Mouse (Mus musculus): ENCODE results near the gene Klhl12. TPM values are rescaled to one million over a fixed set of nuclear protein-coding genes. Genes with fewer than 3 reads are reported as not detected.
A peak's percentile ranks its signal among the peaks of the same experiment; 100 is the strongest.
"Not testable (repeated sequence)": the region's sequence is repeated elsewhere in the genome, so short reads cannot be mapped to it uniquely, and the experiment has no call there.

Klhl12 gene
- polyA plus RNA-seq, 1 experiment from 2014 or later, result 37.6 TPM

- no peaks in the 10 kb centered on the region for H3K36me3 ChIP-seq (ENCODE audit: control insufficient read depth, insufficient read depth, low read length)
- H3K27me3 ChIP-seq (ENCODE audit: control insufficient read depth, insufficient read depth, low read depth, low read length), result no peaks in the 10 kb centered on the region
- 81% methylated on average over 6 of the region's 6 CpGs for WGBS
- no peaks in the 10 kb centered on the region for H3K9me3 ChIP-seq (replicated peaks; ENCODE audit: control insufficient read depth, low read length, poor library complexity, severe bottlenecking)
- no peak overlapping the region for H3K4me2 ChIP-seq (ENCODE audit: low read length)
- H3K4me3 ChIP-seq (ENCODE audit: low read depth, low read length), result no peak overlapping the region
- no peaks in the 10 kb centered on the region for H3K4me1 ChIP-seq (ENCODE audit: control insufficient read depth, insufficient read depth, low read length)
- no peak overlapping the region for H3K27ac ChIP-seq (ENCODE audit: low read length)
- no peak overlapping the region for H3K9ac ChIP-seq (ENCODE audit: low read depth, low read length)
- ATAC-seq, result no peak
Measured at GRCm38 (mm10) chr1:134526752-134527151, 71.4 kb downstream of the Klhl12 start.

- no peak overlapping the region for H3K27ac ChIP-seq (ENCODE audit: low read length)
- no peaks in the 10 kb centered on the region for H3K9me3 ChIP-seq (replicated peaks; ENCODE audit: control insufficient read depth, low read length, poor library complexity, severe bottlenecking)
- no peak overlapping the region for H3K4me2 ChIP-seq (ENCODE audit: low read length)
- H3K27me3 ChIP-seq (ENCODE audit: control insufficient read depth, insufficient read depth, low read depth, low read length), result no peaks in the 10 kb centered on the region
- no peak overlapping the region for H3K4me3 ChIP-seq (ENCODE audit: low read depth, low read length)
- no peaks in the 10 kb centered on the region for H3K4me1 ChIP-seq (ENCODE audit: control insufficient read depth, insufficient read depth, low read length)
- no peaks in the 10 kb centered on the region for H3K36me3 ChIP-seq (ENCODE audit: control insufficient read depth, insufficient read depth, low read length)
- ATAC-seq, result peak; percentile 71; the same call in 1 of the 2 replicates
- no peak overlapping the region for H3K9ac ChIP-seq (ENCODE audit: low read depth, low read length)
- 80% methylated on average over 6 of the region's 6 CpGs for WGBS
Measured at GRCm38 (mm10) chr1:134530618-134531017, 75.3 kb downstream of the Klhl12 start.

- 92% methylated on average over 10 of the region's 10 CpGs for WGBS
- H3K4me3 ChIP-seq (ENCODE audit: low read depth, low read length); H3K36me3 ChIP-seq (ENCODE audit: control insufficient read depth, insufficient read depth, low read length); H3K27me3 ChIP-seq (ENCODE audit: control insufficient read depth, insufficient read depth, low read depth, low read length); H3K9me3 ChIP-seq (replicated peaks; ENCODE audit: control insufficient read depth, low read length, poor library complexity, severe bottlenecking); H3K4me1 ChIP-seq (ENCODE audit: control insufficient read depth, insufficient read depth, low read length); ATAC-seq; H3K9ac ChIP-seq (ENCODE audit: low read depth, low read length); H3K4me2 ChIP-seq (ENCODE audit: low read length); H3K27ac ChIP-seq (ENCODE audit: low read length): not testable (repeated sequence)
Measured at GRCm38 (mm10) chr1:134533710-134534109, 78.4 kb downstream of the Klhl12 start.

- H3K4me3 ChIP-seq (ENCODE audit: low read depth, low read length), result no peak overlapping the region
- H3K4me2 ChIP-seq (ENCODE audit: low read length), result no peak overlapping the region
- ATAC-seq, result no peak
- no peak overlapping the region for H3K27ac ChIP-seq (ENCODE audit: low read length)
- no peaks in the 10 kb centered on the region for H3K4me1 ChIP-seq (ENCODE audit: control insufficient read depth, insufficient read depth, low read length)
- no peak overlapping the region for H3K9ac ChIP-seq (ENCODE audit: low read depth, low read length)
- WGBS, result 97% methylated on average over 1 of the region's 1 CpGs
- no peaks in the 10 kb centered on the region for H3K9me3 ChIP-seq (replicated peaks; ENCODE audit: control insufficient read depth, low read length, poor library complexity, severe bottlenecking)
- no peaks in the 10 kb centered on the region for H3K36me3 ChIP-seq (ENCODE audit: control insufficient read depth, insufficient read depth, low read length)
- H3K27me3 ChIP-seq (ENCODE audit: control insufficient read depth, insufficient read depth, low read depth, low read length), result no peaks in the 10 kb centered on the region
Measured at GRCm38 (mm10) chr1:134535054-134535453, 79.7 kb downstream of the Klhl12 start.

GRCm38 (mm10) chr1:134535513-134535912 lies 80.2 kb downstream of the Klhl12 start:
- no peaks in the 10 kb centered on the region for H3K4me1 ChIP-seq (ENCODE audit: control insufficient read depth, insufficient read depth, low read length)
- no peak overlapping the region for H3K4me3 ChIP-seq (ENCODE audit: low read depth, low read length)
- H3K9ac ChIP-seq (ENCODE audit: low read depth, low read length), result no peak overlapping the region
- H3K27me3 ChIP-seq (ENCODE audit: control insufficient read depth, insufficient read depth, low read depth, low read length), result no peaks in the 10 kb centered on the region
- no peak overlapping the region for H3K4me2 ChIP-seq (ENCODE audit: low read length)
- no peaks in the 10 kb centered on the region for H3K9me3 ChIP-seq (replicated peaks; ENCODE audit: control insufficient read depth, low read length, poor library complexity, severe bottlenecking)
- no peak overlapping the region for H3K27ac ChIP-seq (ENCODE audit: low read length)
- WGBS, result 83% methylated on average over 3 of the region's 3 CpGs
- no peaks in the 10 kb centered on the region for H3K36me3 ChIP-seq (ENCODE audit: control insufficient read depth, insufficient read depth, low read length)
- no peak for ATAC-seq

- no peak overlapping the region for H3K4me2 ChIP-seq (ENCODE audit: low read length)
- H3K27me3 ChIP-seq (ENCODE audit: control insufficient read depth, insufficient read depth, low read depth, low read length), result no peaks in the 10 kb centered on the region
- no peak overlapping the region for H3K4me3 ChIP-seq (ENCODE audit: low read depth, low read length)
- H3K4me1 ChIP-seq (ENCODE audit: control insufficient read depth, insufficient read depth, low read length), result no peaks in the 10 kb centered on the region
- 91% methylated on average over 10 of the region's 10 CpGs for WGBS
- no peak overlapping the region for H3K27ac ChIP-seq (ENCODE audit: low read length)
- H3K9me3 ChIP-seq (replicated peaks; ENCODE audit: control insufficient read depth, low read length, poor library complexity, severe bottlenecking), result no peaks in the 10 kb centered on the region; the same call in 1 of the 2 replicates
- no peak overlapping the region for H3K9ac ChIP-seq (ENCODE audit: low read depth, low read length)
- no peaks in the 10 kb centered on the region for H3K36me3 ChIP-seq (ENCODE audit: control insufficient read depth, insufficient read depth, low read length)
- ATAC-seq, result no peak
Measured at GRCm38 (mm10) chr1:134540610-134541009, 85.3 kb downstream of the Klhl12 start.

Other genes starting within 250 kb of the Klhl12 start
- 18.0 and 26.6 TPM in 2 replicates for gene Adora1, start 220.1 kb upstream of the Klhl12 start, polyA plus RNA-seq (2015; fragmentation: Nextera tagmentation; extraction: Ambion mirVana)
- 0.13 and 0.14 TPM in 2 replicates for gene Myog, start 165.5 kb upstream of the Klhl12 start, polyA plus RNA-seq (2015; fragmentation: Nextera tagmentation; extraction: Ambion mirVana)
- 20.2 and 25.6 TPM in 2 replicates for gene Ppfia4, start 122.6 kb upstream of the Klhl12 start, polyA plus RNA-seq (2015; fragmentation: Nextera tagmentation; extraction: Ambion mirVana)
- 155 and 159 TPM in 2 replicates for gene Tmem183a, start 93.6 kb upstream of the Klhl12 start, polyA plus RNA-seq (2015; fragmentation: Nextera tagmentation; extraction: Ambion mirVana)
- not detected in 2 replicates for gene 4933406M09Rik, start 69.6 kb upstream of the Klhl12 start, polyA plus RNA-seq (2015; fragmentation: Nextera tagmentation; extraction: Ambion mirVana)
- 11.4 and 12.2 TPM in 2 replicates for gene Cyb5r1, start 50.0 kb upstream of the Klhl12 start, polyA plus RNA-seq (2015; fragmentation: Nextera tagmentation; extraction: Ambion mirVana)
- gene Adipor1, start 40.2 kb upstream of the Klhl12 start, polyA plus RNA-seq (2015; fragmentation: Nextera tagmentation; extraction: Ambion mirVana), result 77.1 and 82.6 TPM in 2 replicates
- gene Rabif, start 39.1 kb downstream of the Klhl12 start, polyA plus RNA-seq (2015; fragmentation: Nextera tagmentation; extraction: Ambion mirVana), result 73.3 and 78.5 TPM in 2 replicates
- not detected in 2 replicates for gene Mgat4e, start 94.2 kb downstream of the Klhl12 start, polyA plus RNA-seq (2015; fragmentation: Nextera tagmentation; extraction: Ambion mirVana)
- gene Kdm5b, start 104.6 kb downstream of the Klhl12 start, polyA plus RNA-seq (2015; fragmentation: Nextera tagmentation; extraction: Ambion mirVana), result 66.5 and 78.9 TPM in 2 replicates
- gene Syt2, start 191.1 kb downstream of the Klhl12 start, polyA plus RNA-seq (2015; fragmentation: Nextera tagmentation; extraction: Ambion mirVana), result 2.3 and 4.1 TPM in 2 replicates

All from midbrain, embryonic 16.5 days (tissue).